Mouse (Mus musculus) hindbrain, embryonic 12.5 days (tissue): ENCODE data around the gene Parp1. TPM values are rescaled to one million over a fixed set of nuclear protein-coding genes. Genes with fewer than 3 reads are reported as not detected.
A peak's percentile ranks its signal among the peaks of the same experiment; 100 is the strongest.

ENCODE experiments used
- ATAC-seq: fragments of 200-750 bp; cut with Nextera tagmentation; 2 replicates; pipeline ENCODE4 v1.8.0; 2017; ENCODE audit warnings: moderate TSS enrichment; ENCODE audit not compliant: low FRiP score
- H3K27ac ChIP-seq: fragments of 300-500 bp; sonication (generic); 2 replicates; pipeline ENCODE4 v1.5.1; 2016; ENCODE audit warnings: mild to moderate bottlenecking
- H3K27me3 ChIP-seq: fragments of 300-500 bp; sonication (generic); 2 replicates; pipeline ENCODE4 v1.6.1; 2016; ENCODE audit warnings: mild to moderate bottlenecking
- H3K36me3 ChIP-seq: fragments of 300-500 bp; sonication (generic); 2 replicates; pipeline ENCODE4 v1.6.1; 2016; ENCODE audit warnings: mild to moderate bottlenecking
- H3K4me1 ChIP-seq: fragments of 300-500 bp; sonication (generic); 2 replicates; pipeline ENCODE4 v1.6.1; 2016
- H3K4me2 ChIP-seq: fragments of 300-500 bp; sonication (generic); replicated peaks from 2 replicates; pipeline ENCODE4 v1.6.1; 2016; ENCODE audit warnings: mild to moderate bottlenecking
- H3K4me3 ChIP-seq: fragments of 300-500 bp; sonication (generic); 2 replicates; pipeline ENCODE4 v1.5.1; 2016; ENCODE audit warnings: mild to moderate bottlenecking
- H3K9ac ChIP-seq: fragments of 300-500 bp; sonication (generic); 2 replicates; pipeline ENCODE4 v1.6.1; 2016; ENCODE audit warnings: mild to moderate bottlenecking, moderate library complexity
- H3K9me3 ChIP-seq: fragments of 300-500 bp; sonication (generic); replicated peaks from 2 replicates; pipeline ENCODE4 v1.6.1; 2016; ENCODE audit warnings: mild to moderate bottlenecking
- WGBS: fragments of 180-500 bp; shearing (Covaris S2); methylation state at CpG from one replicate; pipeline ENCODE4 v1.1.7; 2016; 5-methylcytosine and 5-hydroxymethylcytosine counted together
- polyA plus RNA-seq: library from polyadenylated mRNA; unstranded; fragments of >200 nt; fragmentation: Nextera tagmentation; extraction: Ambion mirVana; gene quantifications from 2 replicates; pipeline ENCODE4 v1.2.1, GENCODE M21; 2016

Parp1 gene
- 174 and 178 TPM in 2 replicates for polyA plus RNA-seq

GRCm38 (mm10) chr1:180568761-180569452 is at the start of gene Parp1:
TSS of gene Parp1 (plus strand) at chr1:180568924.
- Histone ChIP-seq H3K27me3 (no peaks in the 10 kb centered on the region), H3K27ac (peak within 1 kb of the TSS; percentile 95), H3K4me1 (peaks cover 25% of the 10 kb centered on the region), H3K4me3 (peak within 1 kb of the TSS; percentile 91), H3K9me3 (no peaks in the 10 kb centered on the region), H3K36me3 (peaks cover 12% of the 10 kb centered on the region), H3K4me2 (peak within 1 kb of the TSS; percentile 94), H3K9ac (peak within 1 kb of the TSS; percentile 92)
- peak; percentile 96 for ATAC-seq
- WGBS, result under 1% methylated on average over 67 of the region's 67 CpGs

DNA sequence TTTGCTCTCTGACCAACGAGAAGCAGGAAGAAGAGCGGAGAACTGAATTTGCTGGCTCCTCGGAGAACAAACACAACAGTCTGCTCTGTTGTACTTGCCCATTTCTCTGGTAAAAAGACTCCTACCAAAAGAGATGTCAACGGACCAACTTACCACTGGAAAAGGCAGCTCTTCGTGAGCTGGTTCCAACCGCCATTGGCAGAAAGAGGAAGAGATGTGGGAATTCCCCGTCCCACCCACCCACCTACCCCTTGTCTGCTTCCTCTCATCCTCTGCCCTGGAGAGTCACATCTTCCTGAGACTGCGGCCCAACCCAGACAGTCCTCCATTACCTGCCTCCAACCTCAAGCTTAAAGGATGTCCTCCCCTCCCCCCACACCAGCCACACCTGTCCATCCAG is 49.2 kb upstream of the Parp1 start:
- no peak overlapping the region for H3K9ac ChIP-seq
- no peak overlapping the region for H3K4me2 ChIP-seq
- WGBS, result 85% methylated on average over 8 of the region's 8 CpGs
- H3K4me1 ChIP-seq, result no peaks in the 10 kb centered on the region
- ATAC-seq, result no peak
- H3K4me3 ChIP-seq, result no peak overlapping the region
- H3K27ac ChIP-seq, result no peak overlapping the region
- H3K27me3 ChIP-seq, result no peaks in the 10 kb centered on the region; the same call in 1 of the 2 replicates
- H3K36me3 ChIP-seq, result no peaks in the 10 kb centered on the region
- no peaks in the 10 kb centered on the region for H3K9me3 ChIP-seq

- Histone ChIP-seq H3K27ac (no peak overlapping the region), H3K9me3 (no peaks in the 10 kb centered on the region), H3K4me1 (no peaks in the 10 kb centered on the region), H3K36me3 (no peaks in the 10 kb centered on the region), H3K4me3 (no peak overlapping the region), H3K27me3 (no peaks in the 10 kb centered on the region; the same call in 1 of the 2 replicates), H3K4me2 (no peak overlapping the region), H3K9ac (no peak overlapping the region)
- WGBS, result 53% methylated on average over 7 of the region's 7 CpGs
- no peak for ATAC-seq
These were observed 48.5 kb upstream of the Parp1 start for GRCm38 (mm10) chr1:180520190-180520589.

DNA sequence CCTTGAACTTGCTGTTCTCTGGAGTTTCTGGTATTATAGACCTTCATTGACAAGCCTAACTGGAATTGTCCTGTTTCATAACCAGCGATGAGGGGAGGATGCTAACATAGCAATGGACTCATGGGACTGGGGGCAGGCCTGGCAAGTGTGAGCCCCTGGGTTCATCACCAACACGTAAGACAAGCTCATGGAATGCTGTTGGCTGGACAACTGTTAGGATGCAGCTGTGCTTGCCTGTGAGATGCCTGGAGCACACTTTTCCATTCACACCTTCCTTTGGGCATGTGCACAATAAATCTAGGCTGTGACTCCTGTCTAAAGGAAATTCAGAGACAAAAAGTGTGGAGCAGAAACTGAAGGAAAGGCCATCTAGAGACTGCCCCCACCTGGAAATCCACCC is 45.4 kb upstream of the Parp1 start:
- H3K4me1 ChIP-seq, result no peaks in the 10 kb centered on the region; the same call in 1 of the 2 replicates
- no peak overlapping the region for H3K9ac ChIP-seq
- ATAC-seq, result no peak
- no peak overlapping the region for H3K27ac ChIP-seq
- 88% methylated on average over 2 of the region's 2 CpGs for WGBS
- no peaks in the 10 kb centered on the region for H3K36me3 ChIP-seq
- H3K4me2 ChIP-seq, result no peak overlapping the region
- no peak overlapping the region for H3K4me3 ChIP-seq
- H3K9me3 ChIP-seq, result no peaks in the 10 kb centered on the region
- H3K27me3 ChIP-seq, result no peaks in the 10 kb centered on the region; the same call in 1 of the 2 replicates

DNA sequence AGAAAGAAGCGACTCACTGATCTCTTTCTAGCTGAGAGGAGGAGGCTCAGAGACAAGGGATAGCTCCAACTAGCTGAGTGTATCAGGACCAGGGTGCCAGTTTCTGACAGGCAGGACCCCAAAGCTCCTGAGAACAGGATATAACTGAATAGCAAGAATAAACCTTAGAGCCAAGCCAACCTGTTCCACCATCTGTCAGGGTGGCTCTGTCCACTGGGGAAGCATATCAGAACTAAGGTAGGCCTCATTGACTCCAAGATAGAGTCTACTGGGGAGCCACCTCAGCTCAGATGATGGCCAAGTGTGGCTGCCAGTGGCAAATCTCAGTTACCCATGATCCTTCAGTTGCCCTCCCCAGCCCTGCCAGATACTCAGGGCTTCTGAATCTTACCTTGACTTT is 43.4 kb upstream of the Parp1 start:
- H3K36me3 ChIP-seq, result no peaks in the 10 kb centered on the region
- no peaks in the 10 kb centered on the region for H3K27me3 ChIP-seq
- H3K9ac ChIP-seq, result no peak overlapping the region
- no peak for ATAC-seq
- no peaks in the 10 kb centered on the region; the same call in none of the 2 replicates for H3K4me1 ChIP-seq
- no peak overlapping the region for H3K27ac ChIP-seq
- H3K4me3 ChIP-seq, result no peak overlapping the region
- H3K9me3 ChIP-seq, result no peaks in the 10 kb centered on the region
- no peak overlapping the region for H3K4me2 ChIP-seq
- WGBS, result 63% methylated on average over 1 of the region's 1 CpGs

DNA sequence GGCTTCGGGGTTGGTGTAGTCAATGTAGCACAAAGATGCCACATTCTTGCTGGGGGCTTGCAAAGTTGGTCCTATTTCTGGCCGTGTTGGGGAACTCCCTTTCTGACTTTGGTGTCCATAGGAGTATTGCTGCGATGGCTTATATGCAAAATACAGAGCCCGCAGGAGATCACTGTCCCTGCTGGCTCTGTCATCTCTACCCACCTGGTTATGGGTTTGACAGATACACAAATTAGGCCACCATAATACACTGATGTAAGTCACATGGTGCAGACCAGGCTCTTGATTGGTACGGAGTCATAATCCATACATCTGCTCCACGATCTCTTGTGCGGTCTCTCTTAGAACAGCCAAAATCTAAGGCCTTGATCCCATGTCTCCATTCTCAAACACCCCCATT is 38.9 kb upstream of the Parp1 start:
- WGBS, result 90% methylated on average over 7 of the region's 7 CpGs
- no peak for ATAC-seq

DNA sequence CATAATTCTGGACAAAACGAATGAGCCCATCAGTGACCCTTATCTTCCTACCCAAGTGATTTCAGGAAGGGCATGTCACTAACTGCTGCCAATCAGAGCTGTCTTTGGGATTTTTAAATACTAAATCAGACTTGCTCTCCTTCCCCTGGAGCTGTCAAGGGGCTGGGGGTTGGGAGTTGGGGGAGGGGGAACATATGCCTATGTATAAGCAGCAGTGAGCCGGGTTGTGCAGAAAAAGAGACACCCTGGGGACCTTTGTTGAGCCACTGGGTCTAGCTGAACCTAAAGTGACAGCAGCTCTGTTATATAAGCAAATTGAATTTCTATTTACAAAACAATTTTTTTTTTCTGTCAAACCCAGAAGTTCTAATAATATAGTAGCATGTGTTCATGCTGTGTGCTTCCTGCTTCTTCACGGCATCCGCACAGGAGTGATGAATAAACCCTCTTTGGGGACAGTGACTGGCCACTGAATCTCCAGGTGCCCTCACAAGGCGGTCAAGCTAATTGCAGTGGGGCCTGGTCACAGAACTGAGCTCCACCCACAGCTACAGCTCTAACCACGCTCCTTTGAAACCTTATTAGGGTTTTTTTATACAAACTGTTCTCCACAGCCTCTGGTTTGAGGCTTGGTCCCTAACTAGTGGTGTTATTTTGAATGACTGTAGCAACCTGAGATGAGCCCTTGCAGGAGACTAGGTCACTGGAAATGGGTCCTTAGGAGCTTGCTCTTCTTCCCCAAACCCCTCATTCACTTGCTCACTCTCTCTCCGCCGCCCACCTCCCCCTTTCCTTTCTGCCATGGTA is 38.1 kb upstream of the Parp1 start:
- 50% methylated on average over 8 of the region's 8 CpGs for WGBS
- H3K27ac ChIP-seq, result no peak overlapping the region
- H3K4me2 ChIP-seq, result no peak overlapping the region
- H3K9ac ChIP-seq, result no peak overlapping the region
- H3K36me3 ChIP-seq, result no peaks in the 10 kb centered on the region
- no peaks in the 10 kb centered on the region for H3K27me3 ChIP-seq
- H3K4me1 ChIP-seq, result peaks cover 3% of the 10 kb centered on the region
- H3K4me3 ChIP-seq, result no peak overlapping the region
- ATAC-seq, result no peak
- H3K9me3 ChIP-seq, result peaks cover 14% of the 10 kb centered on the region

More for the DNA sequence above, 38.9 kb upstream of the Parp1 start:
- Histone ChIP-seq H3K27ac (no peak overlapping the region), H3K9ac (no peak overlapping the region), H3K4me3 (no peak overlapping the region), H3K27me3 (no peaks in the 10 kb centered on the region), H3K4me2 (no peak overlapping the region), H3K36me3 (no peaks in the 10 kb centered on the region), H3K9me3 (peaks cover 14% of the 10 kb centered on the region), H3K4me1 (peaks cover 3% of the 10 kb centered on the region)

DNA sequence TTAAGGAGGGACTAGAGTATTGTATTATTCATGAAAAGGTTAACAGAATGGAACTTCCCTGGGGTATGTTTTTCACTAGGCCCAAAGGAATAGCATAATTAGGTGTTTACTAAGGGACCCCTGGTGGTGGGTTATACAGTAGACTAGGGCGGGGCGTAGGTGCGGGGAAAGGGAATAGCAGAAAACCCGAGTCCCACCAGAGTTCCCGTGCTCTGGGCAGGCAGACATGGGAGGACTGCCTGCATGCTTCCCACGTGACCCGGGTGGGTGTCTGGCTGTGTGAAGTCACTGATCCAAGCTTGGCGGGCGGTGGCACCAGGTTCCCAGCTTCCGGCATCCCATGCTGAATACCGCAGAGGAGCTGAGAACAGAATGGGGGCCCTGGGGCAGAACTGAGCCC is 36.1 kb upstream of the Parp1 start:
- H3K27ac ChIP-seq, result no peak overlapping the region
- H3K9me3 ChIP-seq, result peaks cover 14% of the 10 kb centered on the region
- H3K4me2 ChIP-seq, result no peak overlapping the region
- H3K4me1 ChIP-seq, result peaks cover 3% of the 10 kb centered on the region; the same call in 1 of the 2 replicates
- H3K4me3 ChIP-seq, result no peak overlapping the region
- ATAC-seq, result no peak
- H3K9ac ChIP-seq, result no peak overlapping the region
- no peaks in the 10 kb centered on the region for H3K27me3 ChIP-seq
- 92% methylated on average over 11 of the region's 11 CpGs for WGBS
- no peaks in the 10 kb centered on the region for H3K36me3 ChIP-seq

- Histone ChIP-seq H3K27me3 (no peaks in the 10 kb centered on the region), H3K9ac (no peak overlapping the region), H3K9me3 (peaks cover 14% of the 10 kb centered on the region), H3K27ac (no peak overlapping the region), H3K4me1 (peaks cover 7% of the 10 kb centered on the region), H3K4me2 (no peak overlapping the region), H3K4me3 (no peak overlapping the region), H3K36me3 (no peaks in the 10 kb centered on the region)
- no peak for ATAC-seq
- 75% methylated on average over 5 of the region's 5 CpGs for WGBS
These were observed 32.0 kb upstream of the Parp1 start for GRCm38 (mm10) chr1:180536719-180537118.

- H3K4me3 ChIP-seq, result no peak overlapping the region
- H3K4me1 ChIP-seq, result peaks cover 11% of the 10 kb centered on the region
- no peak overlapping the region for H3K9ac ChIP-seq
- no peaks in the 10 kb centered on the region for H3K9me3 ChIP-seq
- WGBS, result 37% methylated on average over 2 of the region's 2 CpGs
- H3K27ac ChIP-seq, result no peak overlapping the region
- no peak for ATAC-seq
- no peak overlapping the region for H3K4me2 ChIP-seq
- no peaks in the 10 kb centered on the region for H3K36me3 ChIP-seq
- H3K27me3 ChIP-seq, result no peaks in the 10 kb centered on the region
These were observed 27.5 kb upstream of the Parp1 start for GRCm38 (mm10) chr1:180541251-180541650.

GRCm38 (mm10) chr1:180541883-180542711 is 26.6 kb upstream of the Parp1 start:
- Histone ChIP-seq H3K27ac (no peak overlapping the region), H3K9ac (no peak overlapping the region)
- WGBS, result 78% methylated on average over 15 of the region's 15 CpGs

More at GRCm38 (mm10) chr1:180541883-180542711, 26.6 kb upstream of the Parp1 start:
- ATAC-seq, result no peak
- no peaks in the 10 kb centered on the region for H3K27me3 ChIP-seq
- H3K4me2 ChIP-seq, result no peak overlapping the region
- H3K9me3 ChIP-seq, result no peaks in the 10 kb centered on the region
- no peak overlapping the region for H3K4me3 ChIP-seq
- H3K4me1 ChIP-seq, result peaks cover 11% of the 10 kb centered on the region
- H3K36me3 ChIP-seq, result no peaks in the 10 kb centered on the region
